Mouse (Mus musculus) ES-Bruce4 (cell line): ENCODE measurements around the gene Ccdc8.

Experiments
- CTCF ChIP-seq: IDR thresholded peaks from one replicate; pipeline ENCODE4 v1.8.1; 2011; ENCODE audit warnings: low read depth, low read length
- EP300 ChIP-seq: IDR thresholded peaks from 2 replicates; pipeline ENCODE4 v1.6.1; 2011; ENCODE audit warnings: low read depth, low read length; ENCODE audit not compliant: insufficient read depth
- POLR2A ChIP-seq: IDR thresholded peaks from one replicate; pipeline ENCODE4 v1.8.1; 2011; ENCODE audit warnings: low read length; ENCODE audit not compliant: insufficient read depth

DNA sequence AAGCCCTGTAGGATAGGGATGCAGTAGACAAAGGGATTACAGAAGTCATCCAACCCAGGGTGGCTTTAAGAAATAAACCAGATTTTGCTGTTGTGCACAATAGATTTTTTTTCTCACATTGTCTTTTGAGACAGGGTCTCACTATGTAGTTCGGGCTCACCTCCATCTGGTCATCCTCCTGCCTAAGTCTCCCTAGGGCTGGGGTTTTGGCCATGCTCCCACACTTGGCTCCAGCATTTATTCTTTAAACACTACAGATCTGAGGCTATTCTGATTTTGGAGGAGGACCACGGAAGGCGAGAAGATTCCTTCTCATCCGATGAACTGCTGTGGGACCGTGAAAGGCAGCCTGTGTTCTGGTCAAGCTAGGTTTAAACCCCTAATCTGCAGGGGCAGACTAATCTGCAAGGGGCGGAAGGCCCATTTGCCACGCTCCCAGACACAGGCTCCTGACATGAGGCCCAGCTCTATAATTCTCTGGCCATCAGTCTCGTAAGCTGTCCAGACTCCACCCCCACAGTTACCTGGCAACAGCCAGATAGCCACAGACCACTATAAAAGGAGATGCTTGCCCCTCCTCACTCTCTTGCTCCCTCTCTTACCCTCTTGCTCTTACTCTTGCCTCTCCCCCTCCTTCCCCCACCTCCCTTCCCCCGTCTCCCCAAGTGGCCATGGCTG, 45.6 kb downstream of the Ccdc8 start:
- TF ChIP-seq CTCF, result no peak
- TF ChIP-seq POLR2A, result no peak
- TF ChIP-seq EP300, result no peak
